Mouse (Mus musculus) C2C12 (cell line): ENCODE data around the gene Cd300c2.

Experiments used
- CEBPB ChIP-seq: IDR thresholded peaks from one replicate; pipeline ENCODE4 v1.6.1; 2011; ENCODE audit warnings: low read depth, mild to moderate bottlenecking, control low read depth, moderate library complexity
- CTCF ChIP-seq: IDR thresholded peaks from one replicate; pipeline ENCODE4 v1.5.1; 2011; ENCODE audit not compliant: control insufficient read depth, insufficient read depth, insufficient read length
- FOSL1 ChIP-seq: IDR thresholded peaks from one replicate; pipeline ENCODE4 v1.8.0; 2011; ENCODE audit warnings: mild to moderate bottlenecking, low read length; ENCODE audit not compliant: poor library complexity, insufficient read depth, severe bottlenecking
- MAX ChIP-seq: IDR thresholded peaks from one replicate; pipeline ENCODE4 v1.6.1; 2011; ENCODE audit warnings: mild to moderate bottlenecking, control low read depth
- MYOD1 ChIP-seq: IDR thresholded peaks from one replicate; pipeline ENCODE4 v1.6.1; 2011; ENCODE audit warnings: low read depth; ENCODE audit not compliant: control insufficient read depth, insufficient read length
- MYOG ChIP-seq: IDR thresholded peaks from one replicate; pipeline ENCODE4 v1.6.1; 2011; ENCODE audit not compliant: control insufficient read depth, insufficient read length; ENCODE audit errors: extremely low read depth
- USF1 ChIP-seq: IDR thresholded peaks from one replicate; pipeline ENCODE4 v1.6.1; 2011; ENCODE audit warnings: low read depth, mild to moderate bottlenecking, control low read depth, moderate library complexity

DNA sequence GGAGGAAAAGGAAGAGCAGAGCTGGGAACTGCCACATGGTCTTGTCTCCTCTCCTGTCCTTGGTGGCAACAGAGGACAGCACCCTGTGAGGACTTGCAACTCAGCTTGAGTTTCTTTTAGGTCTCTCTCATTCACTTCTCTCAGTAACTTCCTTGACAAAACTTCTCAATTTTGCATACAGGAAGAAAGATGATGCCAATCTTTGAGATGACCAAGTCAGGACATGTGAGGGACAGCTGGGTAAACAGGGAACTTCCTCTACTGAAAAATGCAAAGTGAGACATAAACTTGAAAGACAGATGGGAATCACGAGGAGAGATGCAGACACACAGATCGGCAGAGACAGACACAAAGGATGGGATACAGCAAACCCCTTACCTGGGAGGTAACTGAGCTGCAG is 46.6 kb upstream of the Cd300c2 start, which contains the start of gene Cd300ld3:
- TF ChIP-seq CTCF (no peak), MYOD1 (no peak), MAX (no peak), USF1 (no peak), MYOG (no peak), CEBPB (no peak), FOSL1 (no peak)
